Mouse (Mus musculus) spleen, postnatal 10 days (tissue): ENCODE results near the gene Ssbp3.

ENCODE experiments used
- DNase-seq, 2 experiments: peaks; one replicate each; pipeline ENCODE4 v3.0.0; 2021 to 2022; ENCODE audit warnings: low spot score in 2 of 2

The Ssbp3 gene

DNA sequence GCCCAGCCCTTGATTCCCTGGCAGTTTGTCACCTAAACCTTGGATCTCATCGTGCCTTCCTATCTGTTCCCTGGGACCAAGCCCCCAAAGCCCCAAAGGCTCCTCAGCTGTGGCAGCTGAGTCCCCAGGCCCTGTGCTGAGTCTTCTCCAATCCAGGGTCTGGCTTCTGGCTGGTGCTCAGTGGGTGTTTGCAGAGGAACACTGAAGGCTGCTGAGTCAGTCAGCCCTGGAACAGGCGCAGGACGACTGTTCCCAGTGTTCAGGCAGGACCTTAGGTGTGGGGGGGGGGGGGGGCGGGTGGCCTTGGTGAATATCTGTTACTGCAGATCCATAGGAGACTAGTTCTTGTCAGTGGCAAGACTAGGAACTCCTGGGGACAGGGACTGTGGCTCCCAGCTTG is 141.4 kb downstream of the Ssbp3 start:
- no peak for DNase-seq

DNA sequence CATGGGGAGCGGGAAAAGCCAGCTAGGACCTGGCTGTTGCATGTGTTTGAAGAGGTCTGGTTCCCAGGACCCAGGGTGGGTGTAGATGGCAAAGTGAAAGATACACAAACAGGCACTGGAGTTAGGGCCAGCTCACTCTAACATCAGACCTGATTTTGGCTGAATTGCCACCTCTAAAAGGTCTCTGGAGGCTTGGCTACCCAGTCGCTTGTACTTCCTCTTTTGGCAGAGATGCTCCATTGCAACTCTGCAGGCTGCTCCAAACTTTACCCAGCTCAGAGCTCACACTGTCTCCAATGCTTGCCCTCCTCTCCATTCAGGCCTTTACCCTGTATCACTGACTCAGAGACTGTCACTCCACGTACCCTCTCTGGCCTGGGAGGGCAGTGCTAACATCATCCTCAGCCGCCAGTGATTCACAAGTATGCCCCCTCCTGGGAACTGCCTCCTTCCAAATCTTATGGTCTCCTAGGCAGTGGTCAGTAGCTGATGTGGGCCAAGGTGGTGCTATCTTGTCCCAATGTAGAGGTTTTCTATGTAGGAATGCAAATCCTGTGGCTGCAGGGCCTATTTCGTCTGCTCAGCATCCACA is 142.6 kb downstream of the Ssbp3 start:
- no peak for DNase-seq

DNA sequence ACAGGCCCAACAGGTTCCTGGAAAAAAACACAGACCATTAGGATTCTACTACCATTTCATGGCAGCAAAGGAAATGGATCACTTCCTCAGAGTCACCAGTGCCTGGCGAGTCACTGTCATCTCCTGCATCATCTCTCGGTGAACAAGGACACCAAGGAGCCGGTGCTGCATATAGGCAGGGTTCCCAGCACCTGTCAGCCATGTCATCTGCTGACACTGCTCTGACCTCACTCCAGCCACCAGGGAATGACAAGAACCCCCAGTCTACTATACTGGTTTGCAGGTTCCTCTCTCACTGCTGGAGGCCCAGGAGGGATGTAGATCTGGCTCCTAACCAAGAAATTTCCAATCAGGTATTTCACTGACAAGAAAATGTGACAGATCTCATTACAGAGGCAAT is 145.6 kb downstream of the Ssbp3 start:
- DNase-seq, result no peak

DNA sequence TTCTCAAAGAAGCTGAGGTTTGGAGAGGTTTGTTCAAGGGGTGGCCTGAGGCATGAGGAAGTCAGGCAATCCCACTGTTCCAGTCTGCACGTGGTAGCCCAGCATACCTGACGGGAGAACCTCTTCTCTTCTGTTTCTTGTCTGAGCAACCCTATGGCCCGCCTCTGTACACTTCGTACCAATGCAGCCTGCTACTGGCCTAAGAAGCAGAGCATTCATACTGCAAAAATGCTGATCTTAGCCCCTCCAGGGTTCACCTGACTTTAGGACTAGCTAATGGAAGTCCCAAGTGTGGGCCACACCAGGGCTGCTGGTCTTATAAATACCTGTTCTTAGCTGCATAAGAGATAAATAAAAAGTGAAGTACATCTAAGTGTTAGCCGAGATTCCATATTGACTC is 147.8 kb downstream of the Ssbp3 start:
- no peak for DNase-seq

DNA sequence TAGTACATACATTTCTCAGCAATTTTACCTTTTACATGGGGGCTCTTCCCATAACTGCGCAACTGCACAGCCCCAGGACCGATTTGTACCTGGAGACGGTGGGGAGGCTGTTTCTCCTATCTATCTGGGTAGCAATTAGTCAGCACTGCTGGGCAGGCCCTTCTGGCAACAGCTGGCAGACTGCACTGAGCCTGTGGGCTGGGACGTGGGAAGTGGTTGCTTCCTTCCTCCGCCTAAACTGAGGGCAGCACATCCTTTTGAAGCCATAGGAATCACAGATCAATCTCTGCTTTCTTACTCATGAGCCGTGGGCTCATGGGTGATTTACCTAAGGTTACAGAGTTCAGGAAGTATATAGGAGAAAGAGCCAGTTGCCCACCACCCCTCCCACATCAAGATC is 148.3 kb downstream of the Ssbp3 start:
- no peak for DNase-seq

DNA sequence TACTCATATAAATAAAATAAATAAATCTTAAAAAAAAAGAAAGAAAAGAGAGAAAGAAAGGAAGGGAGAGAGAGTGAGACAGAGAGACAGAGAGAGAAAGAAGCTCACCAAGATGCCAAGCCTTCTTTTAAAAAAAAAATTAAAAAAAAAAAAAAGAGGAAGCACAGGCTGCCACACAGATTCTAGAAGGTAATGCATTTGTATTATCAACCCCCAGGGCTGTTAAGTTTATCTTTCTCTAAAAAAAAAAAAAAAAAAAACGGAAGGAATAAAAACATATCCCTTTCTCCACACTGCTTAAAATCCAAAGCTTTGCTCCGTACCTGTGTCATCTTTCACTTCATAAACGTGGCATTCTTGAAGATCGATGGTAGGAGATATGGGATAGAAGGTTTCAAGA is 151.1 kb downstream of the Ssbp3 start:
- DNase-seq, result no peak

DNA sequence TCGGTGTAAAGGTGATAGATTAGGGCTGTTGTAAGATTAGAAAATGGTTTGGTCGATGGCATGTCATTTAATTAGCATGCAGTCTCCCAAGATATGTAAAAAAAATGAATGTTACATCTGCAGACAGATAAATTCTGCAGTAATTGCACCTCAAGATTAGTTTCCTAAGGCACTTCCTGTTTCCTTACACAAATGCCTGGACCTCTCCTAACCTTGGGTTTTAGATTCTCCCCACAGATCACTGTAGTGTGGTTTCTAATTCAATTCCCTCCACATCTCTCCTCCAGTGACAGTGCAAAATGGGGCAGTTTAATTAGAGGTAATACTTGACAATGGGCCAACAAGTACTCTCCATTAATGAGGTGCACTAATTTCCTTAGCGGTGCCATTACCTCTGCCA is 152.7 kb downstream of the Ssbp3 start:
- DNase-seq, result no peak

DNA sequence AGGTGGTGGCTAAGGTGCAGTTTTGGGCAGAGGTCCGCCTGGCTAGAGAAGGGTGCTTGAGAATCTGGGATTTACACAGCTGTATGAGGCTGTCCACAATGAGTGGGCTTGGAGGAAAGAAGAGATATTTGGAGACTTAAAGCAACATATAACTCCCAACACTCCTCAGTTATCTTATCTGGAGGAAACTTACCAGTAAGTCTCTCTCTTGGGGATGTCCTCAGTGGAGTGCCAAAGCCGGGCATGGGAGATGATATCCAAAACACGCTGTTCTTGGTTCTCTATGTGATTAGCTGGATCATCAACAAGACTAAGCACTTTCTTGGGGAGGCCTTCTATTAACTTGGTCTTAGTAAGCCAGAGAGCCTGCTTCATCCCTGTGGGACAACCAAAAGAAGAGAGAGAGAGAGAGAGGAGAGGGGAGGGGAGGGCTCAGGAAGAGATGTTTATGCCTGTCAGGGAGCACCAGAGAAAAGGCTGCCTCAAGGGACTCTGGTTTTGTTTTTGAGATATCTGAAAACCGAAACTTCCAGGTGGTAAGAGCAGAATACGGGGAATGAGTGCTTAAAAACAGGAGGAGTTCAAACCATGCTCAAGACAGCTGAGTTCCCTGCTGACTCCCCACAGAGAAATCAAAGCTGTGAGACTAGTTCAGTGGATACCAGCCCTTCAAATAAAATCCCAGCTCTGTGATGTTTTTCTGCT is 154.0 kb downstream of the Ssbp3 start:
- no peak for DNase-seq

DNA sequence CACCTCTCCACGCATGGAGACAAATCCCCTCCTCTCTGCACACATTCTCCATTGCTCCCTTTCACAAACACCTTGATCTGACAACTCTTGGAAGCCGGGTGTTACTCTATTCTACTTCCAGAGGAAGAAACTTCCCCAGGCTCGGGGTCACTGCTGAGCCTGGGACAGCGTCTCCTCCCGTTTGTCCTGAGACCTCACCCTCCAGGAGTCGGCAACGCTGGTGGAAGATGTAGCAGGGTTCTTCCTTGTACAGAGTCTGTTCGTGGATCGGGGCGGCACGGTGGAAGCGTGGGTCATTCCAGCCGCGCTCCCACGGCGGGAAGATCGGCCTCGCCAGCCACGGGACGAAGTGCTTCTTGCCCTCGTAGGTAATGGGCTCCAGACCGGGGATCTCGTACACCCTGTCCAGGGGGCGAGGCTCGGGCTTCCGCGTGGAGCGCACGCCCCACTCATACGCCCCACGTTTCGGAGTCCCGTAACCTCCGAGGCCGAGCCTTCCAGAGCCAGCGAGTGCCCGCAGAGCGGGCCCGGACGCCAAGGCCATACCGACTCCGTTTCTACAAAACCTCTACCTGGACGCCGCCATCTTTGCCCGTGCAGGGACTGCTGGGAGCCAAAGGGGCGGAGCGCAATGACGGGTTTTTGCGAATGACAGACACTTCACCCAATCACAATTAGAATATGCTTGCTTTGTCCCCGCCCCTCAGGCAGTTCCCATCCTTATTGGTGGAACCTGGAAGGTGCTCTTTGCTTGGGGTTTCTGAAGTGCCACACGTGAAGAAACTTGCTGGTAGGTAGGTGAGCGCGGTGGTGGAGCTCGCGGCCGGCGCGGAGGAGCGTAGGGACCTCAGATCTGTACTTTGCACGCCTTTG is 156.0 kb downstream of the Ssbp3 start, which contains the start of the genes Mrpl37 and Cyb5rl:
TSS of gene Mrpl37 (minus strand) at position 617 of the 873 bp plus-strand sequence.
TSS of gene Cyb5rl (plus strand) at position 737 of the 873 bp plus-strand sequence.
- DNase-seq, result peak; percentile 95 to 96

DNA sequence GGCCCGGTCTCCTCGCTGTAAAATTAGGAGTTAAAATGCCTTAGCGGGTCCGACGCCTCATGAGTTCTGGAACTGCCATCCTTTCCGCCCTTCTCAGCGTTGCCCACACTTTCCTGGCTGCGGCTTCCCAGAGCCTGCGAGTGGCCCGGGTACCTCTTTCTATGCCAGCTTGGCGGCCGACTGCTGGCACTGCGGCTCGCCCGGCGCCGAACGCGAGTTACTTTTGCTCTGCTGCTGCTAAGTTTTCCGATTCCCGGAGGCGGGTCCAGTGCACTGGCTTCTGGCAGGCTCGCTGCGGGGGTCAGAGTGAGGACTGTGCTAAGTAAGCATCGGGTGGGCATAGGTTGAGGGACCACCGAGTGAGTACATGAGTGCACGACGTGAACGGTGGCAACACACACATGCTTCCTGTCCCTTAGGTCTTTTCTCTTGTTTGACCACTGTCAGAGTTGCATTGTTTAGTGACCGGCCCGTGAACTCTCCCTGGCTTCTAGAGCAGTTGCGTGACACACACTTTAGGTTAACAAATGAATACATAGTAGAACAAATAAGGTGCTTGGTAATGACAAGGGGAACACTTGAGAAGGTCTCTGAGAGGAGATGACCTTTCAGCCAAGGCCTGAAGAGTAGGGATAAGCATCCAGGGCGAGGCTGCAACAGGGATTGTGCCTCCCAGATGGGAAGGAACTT is 156.8 kb downstream of the Ssbp3 start:
- DNase-seq, result peak in 1 of 2 experiments; percentile 54

DNA sequence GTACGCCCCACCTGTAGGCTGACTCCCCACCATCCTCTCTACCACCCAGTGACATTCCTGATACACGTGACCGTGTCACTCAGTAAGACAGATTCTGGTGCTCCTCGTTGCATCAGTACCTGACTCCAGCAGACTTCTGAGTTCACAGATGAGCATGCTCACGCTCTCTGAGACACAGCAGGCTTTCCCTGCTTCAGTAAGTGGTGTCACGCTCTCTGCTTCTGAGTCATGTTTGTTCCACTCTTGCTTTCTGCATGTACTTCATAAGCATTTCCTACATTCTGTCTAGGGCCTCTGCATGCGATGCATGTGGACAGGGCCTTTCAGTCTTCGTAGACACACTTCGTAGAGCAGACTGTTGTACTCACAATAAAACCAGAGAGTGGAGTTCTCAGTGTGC is 161.8 kb downstream of the Ssbp3 start:
- no peak for DNase-seq

DNA sequence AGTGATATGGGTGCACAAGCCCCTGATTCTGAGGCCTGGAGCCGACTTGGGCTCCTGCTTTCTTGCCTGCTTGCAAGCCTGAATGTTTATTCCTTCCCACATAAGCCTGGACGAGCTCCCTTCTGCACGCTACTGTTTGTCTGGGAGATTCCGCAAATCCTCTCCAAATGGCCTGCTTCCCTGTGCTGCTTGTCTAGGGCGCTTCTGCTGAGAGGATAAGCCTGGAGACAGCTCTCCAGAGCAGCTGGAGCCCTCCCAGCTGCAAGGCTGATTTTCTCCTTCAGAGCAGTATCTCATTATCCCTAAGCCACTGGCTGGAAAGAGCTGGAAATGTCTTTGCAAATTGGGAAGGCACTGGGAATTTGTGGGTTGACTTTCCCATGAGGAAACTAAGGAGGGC is 165.0 kb downstream of the Ssbp3 start:
- DNase-seq, result no peak

DNA sequence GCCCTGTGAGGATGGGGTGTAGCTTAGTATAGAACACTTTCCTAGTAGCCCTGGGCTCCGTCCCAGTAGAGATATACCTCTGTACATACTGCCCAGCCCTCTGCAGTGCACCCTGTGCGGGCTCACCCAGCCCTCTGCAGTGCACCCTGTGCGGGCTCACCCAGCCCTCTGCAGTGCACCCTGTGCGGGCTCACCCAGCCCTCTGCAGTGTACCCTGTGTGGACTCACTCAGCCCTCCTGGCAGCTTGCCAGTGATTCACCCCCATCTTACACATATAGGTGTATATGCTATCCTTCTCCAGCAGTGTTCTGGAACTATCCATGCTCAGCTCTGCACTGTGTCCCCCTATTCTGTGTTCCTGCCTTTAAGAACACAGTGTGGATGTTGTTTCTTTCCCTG is 168.4 kb downstream of the Ssbp3 start:
- no peak for DNase-seq

DNA sequence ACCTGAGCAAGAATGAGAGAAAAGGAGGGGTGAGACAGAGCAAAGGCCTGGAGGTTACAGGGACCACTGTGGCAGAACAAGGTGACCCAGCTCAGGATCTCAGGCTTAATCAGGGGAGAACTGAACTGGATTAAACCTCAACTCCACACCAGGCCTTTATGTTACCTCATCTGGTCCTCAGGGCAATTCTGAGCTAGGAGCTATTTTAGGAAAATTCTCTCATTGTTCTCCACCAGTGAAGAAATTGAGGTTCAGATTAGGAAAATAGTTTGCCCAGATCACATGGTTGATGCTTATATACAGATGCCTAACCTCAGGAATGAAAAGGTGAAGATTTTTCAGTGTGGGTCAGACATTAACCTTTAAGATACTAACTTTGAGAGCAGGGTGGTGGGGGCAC is 169.2 kb downstream of the Ssbp3 start:
- no peak for DNase-seq

DNA sequence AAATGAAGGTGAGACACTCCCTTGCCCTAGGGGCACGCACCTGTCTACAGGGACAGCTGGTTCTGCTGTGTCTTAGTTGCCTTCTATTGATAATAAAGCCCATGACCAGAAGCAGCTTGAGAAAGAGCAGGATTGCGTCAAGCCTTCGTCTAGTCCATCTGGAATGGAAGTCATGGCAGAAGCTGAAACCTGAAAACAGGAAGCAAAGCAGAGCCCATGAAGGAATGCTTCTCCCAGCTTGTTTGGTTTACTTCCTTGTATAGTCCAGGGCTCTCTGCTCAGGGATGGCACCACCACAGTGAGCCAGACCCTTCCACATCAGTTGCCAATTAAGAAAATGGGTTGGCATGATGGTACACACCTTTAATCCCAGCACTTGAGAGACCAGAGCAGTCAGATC is 171.7 kb downstream of the Ssbp3 start:
- DNase-seq, result no peak

DNA sequence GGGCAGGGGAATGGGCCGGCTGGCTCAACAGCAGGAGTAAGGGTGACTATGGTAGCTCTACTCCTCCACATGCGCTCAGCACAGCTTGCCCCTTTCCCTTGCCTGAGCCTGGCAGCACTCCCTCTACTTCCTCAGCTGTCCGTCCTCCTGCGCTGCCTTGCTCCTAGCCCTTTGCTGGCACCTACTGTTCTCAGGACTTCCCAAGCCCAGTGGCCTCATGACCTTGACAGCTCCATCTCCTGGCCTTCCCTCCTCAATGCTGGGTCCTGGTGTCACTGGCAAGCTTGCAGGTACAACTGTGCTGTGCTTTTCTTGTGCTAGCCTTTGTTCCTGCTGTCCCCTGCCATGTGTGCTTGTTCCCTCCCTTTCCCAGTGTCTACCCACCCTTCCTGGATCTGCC is 172.6 kb downstream of the Ssbp3 start:
- no peak for DNase-seq

DNA sequence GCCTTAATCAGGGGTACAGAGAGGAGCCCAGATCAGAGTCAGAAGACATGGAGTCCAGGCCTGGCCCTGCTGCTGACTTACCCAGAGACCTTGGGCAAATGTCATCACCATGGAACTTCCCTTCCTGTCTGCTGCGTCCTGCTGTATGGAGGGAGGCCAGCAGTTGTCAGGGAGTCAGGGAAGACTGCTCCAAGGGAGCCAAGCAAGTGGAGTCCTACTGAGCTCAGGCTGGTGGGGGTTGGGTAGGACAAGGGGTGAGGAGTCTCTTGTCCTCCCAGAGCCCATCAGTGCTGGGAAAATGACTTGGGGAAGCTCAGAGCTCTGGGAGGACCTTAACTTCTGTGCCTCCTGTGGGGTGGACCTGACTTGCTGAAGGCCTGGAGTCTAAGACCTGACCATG is 173.8 kb downstream of the Ssbp3 start:
- no peak for DNase-seq

DNA sequence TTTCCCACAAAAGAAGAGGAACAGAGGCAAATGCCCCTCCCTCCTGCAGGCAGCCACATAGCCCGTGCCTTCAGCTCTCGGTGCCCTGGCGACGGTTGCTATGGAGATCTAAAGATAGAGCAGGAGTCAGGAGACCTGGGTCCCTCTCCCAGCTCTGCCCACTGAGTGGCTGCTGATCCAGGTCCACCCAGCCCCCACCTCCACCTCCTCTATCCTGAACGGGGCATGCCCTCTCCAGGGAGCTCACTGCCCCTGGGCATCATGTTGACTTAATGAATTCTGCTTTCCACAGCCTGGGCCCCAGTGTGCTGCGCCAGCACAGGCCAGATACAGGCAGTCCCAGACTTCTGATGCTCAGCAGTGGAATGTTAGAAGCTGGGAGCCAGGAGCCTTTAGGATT is 174.4 kb downstream of the Ssbp3 start:
- DNase-seq, result no peak

DNA sequence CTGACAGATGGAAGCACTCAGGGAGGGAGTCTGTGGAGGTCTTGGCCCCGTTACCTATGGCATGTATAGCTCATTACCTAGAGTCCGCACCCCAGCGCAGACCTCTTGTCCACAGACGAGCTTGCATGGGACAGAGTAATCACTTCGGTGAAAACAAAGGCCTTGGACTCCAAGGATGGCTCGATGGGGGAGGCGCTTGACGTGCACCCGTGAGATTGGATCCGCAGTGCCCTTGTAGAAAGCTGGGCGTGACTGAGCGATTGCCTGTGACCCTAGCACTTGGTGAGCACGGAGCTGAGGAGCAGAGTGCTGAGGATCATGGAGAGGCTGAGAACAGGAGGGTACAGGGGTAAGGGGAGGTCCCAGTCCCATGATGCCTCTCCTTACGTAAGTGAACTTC is 181.2 kb downstream of the Ssbp3 start:
- no peak for DNase-seq

DNA sequence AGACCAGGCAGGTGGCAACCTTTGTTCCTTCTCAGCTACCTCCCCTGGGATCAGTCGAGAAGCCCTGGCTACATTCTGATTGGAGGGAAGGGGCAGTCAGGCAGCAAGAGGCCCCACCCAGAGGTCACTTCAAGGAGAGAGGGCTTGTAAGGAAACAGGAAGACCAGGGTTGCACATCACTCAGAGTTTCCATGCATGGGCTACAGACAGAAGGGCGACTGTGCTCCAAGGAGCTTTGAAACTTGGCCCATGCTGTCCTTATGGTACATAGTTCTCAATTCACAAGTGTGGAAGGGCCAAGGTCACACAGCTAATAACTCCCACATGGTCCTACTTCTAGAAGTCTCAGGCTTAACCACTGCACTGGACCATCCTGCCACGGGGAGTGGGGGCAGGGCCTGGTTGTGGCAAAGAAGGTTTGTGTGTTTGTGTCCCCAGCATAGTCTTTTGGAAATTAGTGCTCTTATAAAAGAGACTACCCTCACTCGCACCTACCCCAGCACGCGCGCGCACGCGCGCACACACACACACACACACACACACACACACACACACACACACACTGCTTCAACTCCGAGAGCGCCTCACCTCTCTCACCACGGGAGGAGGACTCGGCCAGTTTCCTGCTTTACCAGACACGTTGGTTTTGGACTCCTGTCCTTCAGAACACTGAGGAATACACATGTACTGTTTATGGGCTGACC is 184.1 kb downstream of the Ssbp3 start:
- DNase-seq, result no peak

DNA sequence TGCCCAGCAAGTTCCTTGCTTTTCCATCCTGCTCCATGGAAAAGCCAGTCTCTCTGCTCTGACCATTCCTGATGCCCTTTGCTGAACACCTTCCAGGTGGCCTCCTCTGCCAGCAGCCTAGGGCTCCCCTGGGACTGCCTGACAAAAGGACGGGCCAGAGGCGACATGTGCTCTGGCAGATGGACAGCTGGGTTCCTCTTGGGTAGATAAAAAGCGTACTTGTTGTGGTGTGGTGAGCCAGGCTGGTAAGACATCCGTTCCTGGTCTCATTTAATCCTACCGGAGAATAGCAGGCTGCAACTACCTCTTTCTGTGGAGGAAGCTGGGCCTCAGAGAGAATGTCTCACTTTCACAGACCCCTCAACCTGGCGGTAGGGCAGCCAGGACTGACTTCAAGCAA is 185.5 kb downstream of the Ssbp3 start:
- no peak for DNase-seq
